Mouse (Mus musculus) CH12.LX (cell line): Measurements from ENCODE around the gene Ebf1. TPM values are rescaled to one million over a fixed set of nuclear protein-coding genes. Genes with fewer than 3 reads are reported as not detected.

Source experiments
- DNase-seq: peaks from one replicate; pipeline ENCODE4 v3.0.0-alpha.2; 2013; ENCODE audit errors: extremely low read depth
- H3K27ac ChIP-seq: 2 replicates; pipeline ENCODE4 v1.5.1; 2012; ENCODE audit warnings: low read depth, mild to moderate bottlenecking, control low read depth, moderate library complexity; ENCODE audit not compliant: insufficient read depth
- H3K27me3 ChIP-seq: replicated peaks from 2 replicates; pipeline ENCODE3; 2012; ENCODE audit warnings: inconsistent platforms
- H3K36me3 ChIP-seq, 2 experiments: replicated peaks in 1 of 2; 2 replicates each; pipeline versions ENCODE3 to v1.6.1; 2012; ENCODE audit warnings: inconsistent platforms in 1 of 2, low read length in 1 of 2, mild to moderate bottlenecking in 1 of 2, mixed read lengths in 1 of 2, moderate library complexity in 1 of 2; ENCODE audit not compliant: control insufficient read depth in 1 of 2, insufficient read depth in 1 of 2
- H3K4me1 ChIP-seq, 2 experiments: 2 replicates each; pipeline ENCODE4 v1.6.1; 2012; ENCODE audit warnings: inconsistent platforms in 1 of 2, moderate library complexity in 1 of 2; ENCODE audit not compliant: insufficient read depth in 2 of 2, control insufficient read depth in 1 of 2
- H3K4me2 ChIP-seq: 2 replicates; pipeline ENCODE4 v1.6.1; 2012; ENCODE audit warnings: low read depth, mild to moderate bottlenecking, control low read depth; ENCODE audit not compliant: poor library complexity, insufficient read depth, severe bottlenecking
- H3K4me3 ChIP-seq, 3 experiments: fragments of 150-350 bp in 1 of 3; sonication (generic) in 1 of 3; replicated peaks in 1 of 3; 2 replicates each; pipeline versions ENCODE3 to v1.5.1; 2011 to 2012; ENCODE audit warnings: low read depth in 2 of 3, low read length in 2 of 3, mild to moderate bottlenecking in 2 of 3, moderate library complexity in 2 of 3, control low read depth in 1 of 3, improper control_type of control experiment in 1 of 3, inconsistent platforms in 1 of 3, mixed read lengths in 1 of 3; ENCODE audit not compliant: poor library complexity in 1 of 3
- H3K79me2 ChIP-seq: replicated peaks from 2 replicates; pipeline ENCODE4 v1.6.1; 2012; ENCODE audit warnings: mild to moderate bottlenecking, moderate library complexity; ENCODE audit not compliant: control insufficient read depth, poor library complexity, insufficient read depth, severe bottlenecking; ENCODE audit errors: extremely low read depth
- H3K9ac ChIP-seq: 2 replicates; pipeline ENCODE4 v1.6.1; 2012; ENCODE audit warnings: low read depth, mild to moderate bottlenecking, control low read depth, moderate library complexity; ENCODE audit not compliant: insufficient read depth
- H3K9me3 ChIP-seq: replicated peaks from 2 replicates; pipeline ENCODE3; 2012; ENCODE audit warnings: low read length, inconsistent platforms, mixed read lengths
- ELF1 ChIP-seq: IDR thresholded peaks from 2 replicates; pipeline ENCODE4 v1.6.1; 2014; ENCODE audit warnings: low read depth, mild to moderate bottlenecking, inconsistent platforms, low read length, improper control_type of control experiment
- MAFK ChIP-seq: IDR thresholded peaks from 2 replicates; pipeline ENCODE4 v1.6.1; 2011; ENCODE audit warnings: low read length, improper control_type of control experiment; ENCODE audit not compliant: insufficient replicate concordance
- MEF2A ChIP-seq: IDR thresholded peaks from 2 replicates; pipeline ENCODE4 v1.6.1; 2014; ENCODE audit warnings: low read depth, mild to moderate bottlenecking, inconsistent platforms, low read length, improper control_type of control experiment, borderline replicate concordance
- RAD21 ChIP-seq: IDR thresholded peaks from 2 replicates; pipeline ENCODE4 v1.6.1; 2011; ENCODE audit warnings: low read depth, mild to moderate bottlenecking, low read length, improper control_type of control experiment, moderate library complexity
- SMC3 ChIP-seq: IDR thresholded peaks from 2 replicates; pipeline ENCODE4 v1.6.1; 2011; ENCODE audit warnings: low read depth, low read length, improper control_type of control experiment
- TBP ChIP-seq: conservative IDR thresholded peaks from 2 replicates; pipeline ENCODE4 v1.6.1; 2011; ENCODE audit warnings: low read depth, low read length, improper control_type of control experiment
- ZKSCAN1 ChIP-seq: IDR thresholded peaks from 2 replicates; pipeline ENCODE4 v1.6.1; 2012; ENCODE audit warnings: low read depth, inconsistent platforms, low read length, improper control_type of control experiment, borderline replicate concordance
- dilution Hi-C: fragments of 300-500 bp; cut with MboI; formaldehyde crosslinking; loops from 2 replicates; pipeline ENCODE4 v1.14.3; 2020; ENCODE audit warnings: low sequenced_read_pairs; ENCODE audit not compliant: extremely low pct_unique_long_range_greater_than_20kb, extremely low pct_ligation_motif_present
- in situ Hi-C: fragments of 300-500 bp; cut with MboI; formaldehyde crosslinking; loops from 3 replicates; pipeline ENCODE4 v1.14.3; 2019; ENCODE audit warnings: low sequenced_read_pairs, low pct_ligation_motif_present, low pct_unique_long_range_greater_than_20kb, mixed read lengths
- polyA plus RNA-seq: library from polyadenylated mRNA; unstranded; fragments of >175 nt; gene quantifications from 2 replicates; pipeline ENCODE4 v1.2.1, GENCODE M21; 2012; ENCODE audit warnings: low read depth; ENCODE audit not compliant: insufficient read length
- total RNA-seq, 2 experiments: library from RNA; depleted of rRNA; stranded (reverse); fragments of 300-350 nt in 1 of 2; fragments of >200 nt in 1 of 2; gene quantifications; 2 replicates each; pipeline ENCODE4 v1.2.3; 2012 to 2014

Ebf1 gene
- total and polyA plus RNA-seq, 3 experiments = 37.8 to 60.7 (median 42.8) TPM

DNA sequence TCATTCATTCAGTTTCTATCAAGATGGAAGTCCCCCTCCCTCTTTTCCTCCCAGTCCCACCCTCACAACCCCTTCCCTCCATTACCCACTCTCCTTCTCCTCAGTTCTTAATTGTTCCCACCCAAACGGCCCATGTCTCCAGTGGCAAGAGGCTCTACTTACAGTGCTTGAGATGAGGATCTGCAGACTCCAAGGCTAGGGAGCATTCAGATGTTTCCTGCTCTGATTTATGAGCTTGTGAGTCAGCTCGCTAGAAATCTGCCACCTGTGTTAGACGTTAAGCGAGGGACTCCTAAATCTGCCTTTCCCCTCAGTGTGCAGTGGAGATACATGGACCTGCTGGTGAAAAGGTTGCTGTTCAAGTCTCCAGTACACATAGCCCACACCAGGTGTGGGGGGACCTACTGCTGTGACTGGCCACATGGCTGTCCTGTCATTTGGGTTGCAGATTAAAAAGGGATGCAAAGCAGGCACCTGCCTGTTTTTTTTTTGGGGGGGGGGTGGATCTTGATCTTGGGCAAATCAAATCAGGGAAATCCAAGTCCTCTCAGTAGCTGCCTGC lies 21.2 kb downstream of the Ebf1 start:
- in situ Hi-C loops = no loop called here
- dilution Hi-C loops = no loop called here
- no peak for DNase-seq
- H3K79me2 ChIP-seq = peaks cover 41% of the 10 kb centered on the region
- no peak for TF ChIP-seq MAFK
- no peak for TF ChIP-seq MEF2A
- H3K4me3 ChIP-seq = no peak overlapping the region
- no peak overlapping the region for H3K9ac ChIP-seq
- H3K4me1 ChIP-seq = peaks cover 22 to 78% of the 10 kb centered on the region in 2 experiments
- H3K27me3 ChIP-seq = no peaks in the 10 kb centered on the region
- H3K36me3 ChIP-seq = peaks cover 57 to 95% of the 10 kb centered on the region in 2 experiments
- no peak overlapping the region for H3K27ac ChIP-seq
- H3K9me3 ChIP-seq = peaks cover 3% of the 10 kb centered on the region
- no peak overlapping the region for H3K4me2 ChIP-seq

DNA sequence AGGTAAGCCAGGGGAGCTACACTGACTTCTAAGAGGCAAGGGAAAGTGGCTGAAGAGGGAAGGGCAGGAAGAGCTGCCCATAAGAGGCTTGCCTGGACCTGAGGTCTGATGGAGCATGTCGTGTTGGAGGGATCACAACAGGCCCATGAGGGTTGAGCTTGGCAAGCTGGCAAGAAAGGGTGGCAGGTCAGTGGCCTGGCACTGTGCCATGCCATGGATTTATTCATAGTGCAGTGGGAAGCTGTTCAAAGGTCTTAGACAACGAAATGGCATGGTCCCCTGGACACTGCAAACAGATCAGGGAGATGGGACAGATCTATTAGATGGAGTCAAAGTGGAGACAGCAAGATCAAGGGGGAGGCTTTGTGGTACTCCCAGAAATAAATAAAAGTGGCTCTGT lies 24.4 kb downstream of the Ebf1 start:
- DNase-seq = no peak
- peaks cover 35% of the 10 kb centered on the region for H3K79me2 ChIP-seq
- no peak overlapping the region for H3K27ac ChIP-seq
- in situ Hi-C loops = no loop called here
- H3K9me3 ChIP-seq = peaks cover 3% of the 10 kb centered on the region
- dilution Hi-C loops = no loop called here
- peaks cover 59 to 96% of the 10 kb centered on the region in 2 experiments for H3K36me3 ChIP-seq
- TF ChIP-seq ZKSCAN1 = no peak
- no peak for TF ChIP-seq ELF1
- no peak for TF ChIP-seq RAD21
- no peak for TF ChIP-seq SMC3
- TF ChIP-seq TBP = no peak
- H3K4me2 ChIP-seq = no peak overlapping the region
- H3K27me3 ChIP-seq = no peaks in the 10 kb centered on the region
- no peak overlapping the region for H3K9ac ChIP-seq
- H3K4me1 ChIP-seq = peaks cover 7 to 60% of the 10 kb centered on the region in 2 experiments
- H3K4me3 ChIP-seq = no peak overlapping the region

DNA sequence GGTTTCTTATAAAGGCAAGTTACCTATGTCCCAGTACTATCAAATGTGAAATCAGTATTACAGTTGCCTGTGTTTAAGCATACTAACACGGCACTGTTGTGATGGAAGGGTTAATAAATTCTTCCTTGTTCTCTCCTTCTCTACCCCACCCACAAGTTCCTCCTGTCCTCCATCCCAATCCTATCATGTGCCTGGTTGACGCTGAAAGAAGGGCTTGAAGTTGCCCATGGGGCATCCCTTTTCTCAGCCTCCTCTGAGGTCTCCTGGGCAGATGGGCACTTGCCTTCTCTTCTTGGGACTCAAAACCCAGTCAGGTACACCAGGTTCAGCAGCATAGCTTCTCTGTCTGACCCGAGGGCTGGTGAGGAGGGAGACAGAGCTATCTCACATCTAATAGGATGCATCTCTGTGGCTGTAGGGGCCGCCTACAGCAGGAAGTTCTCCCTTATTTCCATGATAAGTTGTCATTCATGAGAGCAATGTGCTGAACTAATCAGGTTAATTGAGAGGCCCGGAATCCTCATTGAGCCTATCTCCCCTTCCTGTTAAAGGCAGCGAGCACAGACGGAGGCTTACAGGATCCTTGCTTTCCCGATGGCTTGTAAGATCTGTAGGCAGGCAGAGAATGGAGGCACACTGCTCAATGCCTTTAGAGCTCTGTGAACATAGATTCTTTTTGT lies 37.4 kb downstream of the Ebf1 start:
- DNase-seq = no peak

More for the DNA sequence above, 37.4 kb downstream of the Ebf1 start:
- H3K36me3 ChIP-seq = peaks cover 18 to 56% of the 10 kb centered on the region in 2 experiments
- in situ Hi-C loops (no loop called here), dilution Hi-C loops (no loop called here)
- no peak overlapping the region; the same call in 1 of the 2 replicates for H3K27ac ChIP-seq
- no peak for TF ChIP-seq MEF2A
- peaks cover 11 to 81% of the 10 kb centered on the region in 2 experiments for H3K4me1 ChIP-seq
- H3K4me2 ChIP-seq = no peak overlapping the region
- H3K9ac ChIP-seq = no peak overlapping the region
- H3K4me3 ChIP-seq = no peak overlapping the region
- H3K27me3 ChIP-seq = no peaks in the 10 kb centered on the region
- peaks cover 46% of the 10 kb centered on the region for H3K79me2 ChIP-seq
- no peaks in the 10 kb centered on the region for H3K9me3 ChIP-seq
